ENCODE assay signal across 28 mouse cellular contexts in genomic region chr16:62648326-62648725, GRCm38 (mm10).
DNase-seq lines count a peak whose midpoint lies in the region; ATAC-seq and TF ChIP-seq lines count a peak whose summit lies in the region.
"Had no signal": no experiment of that assay in that cellular context is flagged by ENCODE, and none has a peak within 500 bp of the region (broad histone marks: within the 10 kb centered on the region; RNA-seq: fewer than 3 reads in every experiment).

No protein-coding gene starts in this region.

- TF ChIP-seq CTCF in layer of hippocampus, adult 2 months (conservative IDR thresholded peaks at IDR 0.05) = no peak

- no peaks in the 10 kb centered on the region for H3K27me3 ChIP-seq in hindbrain, embryonic 11.5 days (ENCODE audit: control insufficient read depth, insufficient read depth, low read length)
- H3K27me3 ChIP-seq in hindbrain, embryonic 10.5 days (ENCODE audit: insufficient read depth, poor library complexity, severe bottlenecking) = 0 out of 2 replicates have a peak, but pooled peaks cover 3% of the 10 kb centered on the region
- peaks cover 4% of the 10 kb centered on the region; the same call in 1 of the 2 replicates for H3K27me3 ChIP-seq in midbrain, embryonic 14.5 days (ENCODE audit: control insufficient read depth, insufficient read depth, low read length)
- H3K27me3 ChIP-seq in midbrain, embryonic 10.5 days (ENCODE audit: low read depth, poor library complexity, severe bottlenecking) = no peaks in the 10 kb centered on the region
- H3K27me3 ChIP-seq: embryonic facial prominence, embryonic 13.5 days; forebrain, embryonic 12.5 days; forebrain, embryonic 15.5 days; heart, embryonic 12.5 days; heart, embryonic 15.5 days; hindbrain, embryonic 15.5 days had no signal

- H3K27ac ChIP-seq in hindbrain, embryonic 11.5 days (ENCODE audit: low read depth, low read length) = no peak overlapping the region
- H3K27ac ChIP-seq in hindbrain, embryonic 10.5 days = no peak overlapping the region
- peak overlapping the region; percentile 52; the same call in 1 of the 2 replicates for H3K27ac ChIP-seq in layer of hippocampus, adult 2 months
- no peak overlapping the region for H3K27ac ChIP-seq in midbrain, embryonic 14.5 days (replicated peaks; ENCODE audit: low read depth, low read length)
- H3K27ac ChIP-seq in midbrain, embryonic 10.5 days (replicated peaks) = no peak overlapping the region
- H3K27ac ChIP-seq: embryonic facial prominence, embryonic 10.5 days; embryonic facial prominence, embryonic 13.5 days; forebrain, embryonic 12.5 days; forebrain, embryonic 15.5 days; heart, embryonic 15.5 days; hindbrain, embryonic 15.5 days had no signal

- H3K36me3 ChIP-seq in hindbrain, embryonic 11.5 days (ENCODE audit: control insufficient read depth, insufficient read depth, low read length) = no peaks in the 10 kb centered on the region
- no peaks in the 10 kb centered on the region for H3K36me3 ChIP-seq in hindbrain, embryonic 10.5 days
- no peaks in the 10 kb centered on the region for H3K36me3 ChIP-seq in midbrain, embryonic 14.5 days (ENCODE audit: control insufficient read depth, insufficient read depth, low read length)
- no peaks in the 10 kb centered on the region for H3K36me3 ChIP-seq in midbrain, embryonic 10.5 days
- H3K36me3 ChIP-seq: embryonic facial prominence, embryonic 10.5 days; embryonic facial prominence, embryonic 13.5 days; forebrain, embryonic 12.5 days; forebrain, embryonic 15.5 days; heart, embryonic 12.5 days; heart, embryonic 15.5 days; hindbrain, embryonic 15.5 days had no signal

- H3K9me3 ChIP-seq in hindbrain, embryonic 11.5 days (ENCODE audit: control insufficient read depth, low read length) = no peaks in the 10 kb centered on the region
- H3K9me3 ChIP-seq in hindbrain, embryonic 10.5 days = no peaks in the 10 kb centered on the region
- H3K9me3 ChIP-seq in midbrain, embryonic 14.5 days (ENCODE audit: control insufficient read depth, low read length) = no peaks in the 10 kb centered on the region
- H3K9me3 ChIP-seq in midbrain, embryonic 10.5 days (replicated peaks) = no peaks in the 10 kb centered on the region
- H3K9me3 ChIP-seq: embryonic facial prominence, embryonic 10.5 days; embryonic facial prominence, embryonic 13.5 days; forebrain, embryonic 12.5 days; forebrain, embryonic 15.5 days; heart, embryonic 12.5 days; heart, embryonic 15.5 days; hindbrain, embryonic 15.5 days had no signal

- no peak overlapping the region for H3K4me2 ChIP-seq in hindbrain, embryonic 11.5 days (replicated peaks; ENCODE audit: low read depth, low read length)
- no peak overlapping the region for H3K4me2 ChIP-seq in midbrain, embryonic 14.5 days (ENCODE audit: low read length)
- H3K4me2 ChIP-seq: embryonic facial prominence, embryonic 13.5 days; forebrain, embryonic 12.5 days; forebrain, embryonic 15.5 days; heart, embryonic 12.5 days; heart, embryonic 15.5 days; hindbrain, embryonic 15.5 days had no signal

- H3K4me3 ChIP-seq in hindbrain, embryonic 11.5 days (ENCODE audit: low read depth, low read length) = no peak overlapping the region
- no peak overlapping the region for H3K4me3 ChIP-seq in hindbrain, embryonic 10.5 days
- no peak overlapping the region for H3K4me3 ChIP-seq in layer of hippocampus, adult 2 months
- no peak overlapping the region for H3K4me3 ChIP-seq in midbrain, embryonic 14.5 days (replicated peaks; ENCODE audit: low read depth, low read length)
- H3K4me3 ChIP-seq in midbrain, embryonic 10.5 days = no peak overlapping the region
- H3K4me3 ChIP-seq: embryonic facial prominence, embryonic 10.5 days; embryonic facial prominence, embryonic 13.5 days; erythroblast, embryonic 14.5 days; forebrain, embryonic 12.5 days; forebrain, embryonic 15.5 days; heart, embryonic 12.5 days; heart, embryonic 15.5 days; hindbrain, embryonic 15.5 days had no signal

- 0 out of 2 replicates have a peak, but pooled peaks have one; percentile 65 for ATAC-seq in hindbrain, embryonic 11.5 days (ENCODE audit: low FRiP score)
- ATAC-seq in midbrain, embryonic 14.5 days (ENCODE audit: low FRiP score, low TSS enrichment) = no peak
- ATAC-seq: forebrain, embryonic 15.5 days; inflammation-experienced regulatory T-cells, adult 6 months had no signal

- 57% methylated on average over 8 of the region's 8 CpGs for WGBS in hindbrain, embryonic 11.5 days
- WGBS in hindbrain, embryonic 10.5 days = 55% methylated on average over 8 of the region's 8 CpGs
- whole genome bisulfite sequencing in midbrain, embryonic 14.5 days = 14% methylated on average over 8 of the region's 8 CpGs
- 70% methylated on average over 8 of the region's 8 CpGs for WGBS in midbrain, embryonic 10.5 days

- no peaks in the 10 kb centered on the region for H3K4me1 ChIP-seq in hindbrain, embryonic 11.5 days (replicated peaks; ENCODE audit: control insufficient read depth, insufficient read depth, low read length)
- no peaks in the 10 kb centered on the region for H3K4me1 ChIP-seq in hindbrain, embryonic 10.5 days (replicated peaks)
- H3K4me1 ChIP-seq in midbrain, embryonic 14.5 days (ENCODE audit: control insufficient read depth, insufficient read depth, low read length) = no peaks in the 10 kb centered on the region
- 0 out of 2 replicates have a peak, but pooled peaks cover 3% of the 10 kb centered on the region for H3K4me1 ChIP-seq in midbrain, embryonic 10.5 days
- H3K4me1 ChIP-seq: embryonic facial prominence, embryonic 10.5 days; embryonic facial prominence, embryonic 13.5 days; forebrain, embryonic 12.5 days; forebrain, embryonic 15.5 days; heart, embryonic 12.5 days; heart, embryonic 15.5 days; hindbrain, embryonic 15.5 days had no signal

- H3K9ac ChIP-seq in hindbrain, embryonic 11.5 days (ENCODE audit: low read depth, low read length) = no peak overlapping the region
- H3K9ac ChIP-seq in midbrain, embryonic 14.5 days (replicated peaks; ENCODE audit: low read length) = no peak overlapping the region
- H3K9ac ChIP-seq: embryonic facial prominence, embryonic 13.5 days; forebrain, embryonic 12.5 days; forebrain, embryonic 15.5 days; heart, embryonic 12.5 days; heart, embryonic 15.5 days; hindbrain, embryonic 15.5 days had no signal

- DNase-seq in hindbrain, embryonic 11.5 days (ENCODE audit: low spot score) = no peak
- DNase-seq in hindbrain, embryonic 10.5 days (ENCODE audit: low spot score) = no peak
- DNase-seq in layer of hippocampus, adult 2 months (ENCODE audit: low spot score in 2 of 2) = no peak
- DNase-seq in layer of hippocampus, adult 11-12 months (ENCODE audit: low spot score) = no peak
- DNase-seq in midbrain, embryonic 14.5 days = peak; percentile 35
- no peak for DNase-seq in midbrain, embryonic 10.5 days (ENCODE audit: low spot score)
- no peak for DNase-seq in kidney, postnatal 4 days
- DNase-seq in T-cell, adult 2 months (ENCODE audit: low spot score) = no peak
- DNase-seq: adrenal gland, postnatal 10 days; adrenal gland, postnatal 36 days; cerebellum, adult 11 months; cerebellum, adult 2 months; cerebellum, adult 9-11 months; cerebellum, postnatal 25 days; embryo, embryonic 11 days; gastrocnemius, postnatal 25 days; heart, adult 18-20 months; heart, postnatal 10 days; heart, postnatal 36 days had no signal
